Mouse (Mus musculus) CD4-positive, CD25-positive, alpha-beta regulatory T cell, adult 4 months (primary cell): Measurements from ENCODE around the gene Vstm2b. TPM values are rescaled to one million over a fixed set of nuclear protein-coding genes. Genes with fewer than 3 reads are reported as not detected.

Experiments used
- ATAC-seq: one replicate; pipeline ENCODE4 v1.8.0; 2017
- polyA plus RNA-seq, 2 experiments: library from polyadenylated mRNA; unstranded; fragments of 100-300 nt; shearing (Covaris generic); gene quantifications; one replicate each; pipeline ENCODE4 v1.2.1; 2017

Gene Vstm2b
- not detected for polyA plus RNA-seq

DNA sequence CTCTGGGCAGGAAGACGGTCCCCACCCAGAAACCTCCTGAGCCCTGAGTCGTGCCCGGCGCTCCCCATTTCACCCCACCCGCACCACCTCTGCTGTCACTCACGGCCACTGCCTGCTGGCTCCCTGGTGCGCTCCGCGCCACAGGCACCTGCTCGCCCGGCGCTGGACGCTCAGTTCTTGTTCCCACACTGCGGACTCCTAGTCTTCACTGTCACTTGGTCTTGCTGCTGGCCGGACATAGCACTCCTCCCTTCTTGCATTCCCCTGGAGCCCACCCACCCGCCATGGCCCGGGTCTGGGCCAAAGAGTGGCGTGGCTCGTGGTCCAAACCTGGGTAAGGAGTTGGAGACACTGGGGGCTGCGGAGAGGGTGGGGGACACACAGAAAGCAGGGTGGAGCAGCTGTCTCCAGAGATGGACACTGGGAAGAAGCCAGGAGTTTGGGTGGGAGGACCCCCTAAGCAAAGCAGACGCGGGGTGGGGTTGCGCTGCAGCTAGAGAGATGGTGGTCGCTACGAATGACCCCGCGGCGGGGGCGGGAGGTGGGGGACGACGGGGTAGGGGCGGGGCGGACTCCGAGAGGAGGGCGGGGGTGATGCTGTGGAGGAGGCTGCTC is at the start of gene Vstm2b:
TSS of gene Vstm2b (plus strand) at position 233 of the 615 bp plus-strand sequence.
- ATAC-seq: no peak

- ATAC-seq: no peak
Measured at GRCm38 (mm10) chr7:40856088-40856625, 42.0 kb upstream of the Vstm2b start.

DNA sequence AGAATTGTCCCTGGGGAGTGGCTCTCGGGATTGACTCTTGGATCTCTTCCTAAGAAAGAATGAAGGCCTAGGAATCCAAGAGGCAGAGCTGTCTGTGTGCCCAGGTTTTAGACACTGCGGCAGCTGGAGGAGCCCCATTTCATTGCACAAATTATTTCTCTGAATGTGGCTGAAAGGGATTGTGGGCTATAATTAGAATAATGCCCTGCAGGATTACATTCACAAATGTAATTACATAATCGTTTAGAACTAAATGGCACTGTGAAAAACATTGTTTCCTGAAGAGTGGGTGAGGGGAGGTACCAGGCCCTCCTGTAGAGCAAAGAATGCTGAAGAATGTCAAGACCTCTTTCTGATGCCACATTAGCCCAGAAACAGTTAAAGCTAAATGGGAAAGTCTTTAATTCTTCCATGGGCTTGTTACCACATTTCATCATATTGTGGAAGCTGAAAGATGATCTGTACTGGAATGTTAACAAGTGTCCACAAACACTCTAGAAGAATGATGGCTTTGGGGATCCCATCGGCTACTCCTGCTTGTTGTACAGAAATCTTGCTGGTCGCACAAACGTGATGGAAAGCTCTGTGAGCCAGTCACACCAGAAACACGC is 24.6 kb upstream of the Vstm2b start:
- no peak for ATAC-seq

DNA sequence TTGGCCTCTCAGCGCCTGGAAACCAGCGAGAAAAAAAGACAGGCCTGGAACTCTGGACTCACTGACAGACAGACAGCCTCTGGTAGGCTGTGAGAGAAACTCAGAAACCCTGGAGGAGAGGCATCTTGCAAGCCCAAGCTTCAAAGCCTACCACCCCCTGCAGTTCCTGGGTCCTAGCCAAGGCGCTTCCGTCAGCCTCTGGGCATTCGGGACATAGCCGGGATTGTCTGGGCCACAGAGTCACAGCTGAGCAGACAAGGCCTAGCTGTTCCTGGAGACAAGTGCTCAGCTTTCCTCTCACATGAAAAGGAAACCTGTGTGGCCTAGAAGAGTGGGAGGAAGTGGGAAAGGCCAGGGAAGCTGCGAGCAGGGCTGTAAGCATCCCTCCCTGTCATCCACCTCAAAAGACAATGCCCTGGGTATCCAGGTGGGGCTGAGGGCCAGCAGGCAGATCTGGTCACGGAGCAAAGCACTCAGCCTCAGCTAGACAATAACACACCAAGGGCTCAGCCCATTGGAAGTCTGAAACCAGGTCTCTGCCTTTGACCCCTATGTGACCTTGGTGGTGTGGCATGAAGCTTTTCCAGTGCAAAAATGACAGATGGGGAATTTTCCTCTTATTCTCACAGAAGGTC is 13.2 kb upstream of the Vstm2b start:
- ATAC-seq: no peak

DNA sequence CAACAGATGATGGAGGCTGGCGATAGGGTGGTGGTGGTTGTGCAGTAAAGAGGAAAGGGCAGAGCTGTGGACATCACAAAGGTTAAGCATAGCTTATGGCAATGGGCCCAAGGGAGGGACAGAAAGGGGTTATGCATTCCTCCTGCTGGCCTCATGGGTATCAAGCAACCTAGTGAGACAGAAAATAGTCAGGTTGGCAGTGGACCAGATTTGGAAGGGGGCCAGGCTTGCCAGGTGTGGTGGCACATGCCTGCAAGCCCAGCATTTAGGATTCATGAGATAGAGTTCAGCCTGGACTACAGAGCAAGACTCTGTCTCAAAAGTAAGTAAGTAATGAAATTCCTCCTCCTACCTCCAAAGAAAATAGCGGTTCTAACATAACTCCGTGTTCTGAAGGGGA is 9.8 kb upstream of the Vstm2b start:
- no peak for ATAC-seq

DNA sequence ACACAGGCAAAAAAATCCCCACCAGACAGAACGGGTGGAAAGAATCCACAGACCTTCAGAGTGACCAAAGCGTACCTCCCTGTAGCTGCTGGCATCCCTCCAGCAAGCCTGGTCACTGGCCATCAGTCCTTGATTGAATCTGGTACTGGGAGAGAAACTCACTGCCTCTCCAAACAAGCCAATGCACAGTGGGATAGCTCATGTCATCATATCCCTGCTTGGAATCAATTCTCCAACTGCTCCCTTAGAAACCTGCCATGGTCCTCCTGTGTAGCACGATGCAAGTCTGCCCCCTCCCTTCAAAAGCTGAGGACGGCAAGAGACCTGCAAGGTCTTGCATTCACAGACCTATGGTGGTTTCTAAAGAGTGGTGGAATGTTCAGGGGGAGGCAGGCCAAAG is 1.2 kb upstream of the Vstm2b start:
- ATAC-seq: no peak

GRCm38 (mm10) chr7:40898711-40899375 is 715 bp downstream of the Vstm2b start:
- no peak for ATAC-seq

DNA sequence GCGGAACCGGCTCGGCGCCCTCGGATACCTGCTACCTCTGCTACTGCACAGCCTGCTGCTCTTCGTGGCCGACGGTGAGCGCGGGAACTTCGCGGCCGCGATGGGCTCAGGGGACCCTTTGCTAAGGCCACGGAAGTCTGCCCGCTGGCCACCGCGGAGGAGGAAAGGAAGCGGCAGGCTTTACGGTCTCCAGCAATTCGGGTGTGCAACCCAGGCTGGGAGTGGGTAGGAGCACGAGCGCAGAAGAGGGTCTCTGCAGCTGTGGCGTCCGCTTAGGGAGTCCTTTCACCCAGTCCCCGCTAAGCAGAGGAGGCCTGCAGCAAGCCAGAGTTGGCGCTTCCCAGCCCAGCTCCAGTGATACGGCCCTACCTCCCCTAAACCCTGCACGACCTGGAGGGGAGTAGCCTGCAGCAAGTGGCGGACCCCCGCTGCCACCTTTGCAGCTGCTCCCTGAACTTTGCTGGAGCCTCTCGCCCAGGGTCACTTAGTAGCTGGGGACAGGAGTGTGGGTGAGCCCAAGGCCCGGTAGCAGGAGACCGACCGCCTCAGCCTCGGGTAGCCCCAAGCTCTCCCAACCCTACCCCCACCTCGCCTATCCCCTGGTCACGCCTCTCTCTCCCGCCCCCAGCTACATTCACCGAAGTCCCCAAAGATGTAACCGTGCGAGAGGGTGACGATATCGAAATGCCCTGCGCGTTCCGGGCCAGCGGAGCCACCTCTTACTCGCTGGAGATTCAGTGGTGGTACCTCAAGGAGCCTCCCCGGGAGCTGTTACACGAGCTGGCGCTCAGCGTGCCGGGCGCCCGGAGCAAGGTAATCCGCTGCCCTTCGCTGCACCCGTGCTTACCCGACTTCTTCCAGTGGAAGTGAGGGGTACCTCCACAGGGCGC is 1.5 kb downstream of the Vstm2b start:
- ATAC-seq: no peak

GRCm38 (mm10) chr7:40901201-40901600 is 3.1 kb downstream of the Vstm2b start:
- no peak for ATAC-seq

GRCm38 (mm10) chr7:40902506-40902905 is 4.4 kb downstream of the Vstm2b start:
- ATAC-seq: no peak

DNA sequence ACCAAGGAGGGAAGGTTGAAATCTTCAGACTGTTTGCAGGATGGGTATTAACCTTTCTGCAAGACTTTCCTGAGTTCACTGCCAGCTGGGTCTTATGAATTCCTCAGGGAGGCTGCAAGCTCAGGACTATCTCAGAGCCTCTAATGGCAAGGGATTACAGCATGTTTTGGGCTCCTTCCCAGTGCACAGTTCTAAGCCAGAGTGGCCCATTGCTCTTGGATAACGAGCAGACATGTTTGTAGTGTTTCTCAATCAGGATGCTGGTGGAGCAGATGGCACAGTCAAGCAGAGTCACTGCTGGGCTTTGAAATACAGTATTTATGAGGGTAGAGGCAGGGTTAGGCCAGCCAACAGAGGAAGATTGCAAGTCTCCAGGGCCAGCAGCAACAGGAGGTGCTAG is 8.4 kb downstream of the Vstm2b start:
- no peak for ATAC-seq

DNA sequence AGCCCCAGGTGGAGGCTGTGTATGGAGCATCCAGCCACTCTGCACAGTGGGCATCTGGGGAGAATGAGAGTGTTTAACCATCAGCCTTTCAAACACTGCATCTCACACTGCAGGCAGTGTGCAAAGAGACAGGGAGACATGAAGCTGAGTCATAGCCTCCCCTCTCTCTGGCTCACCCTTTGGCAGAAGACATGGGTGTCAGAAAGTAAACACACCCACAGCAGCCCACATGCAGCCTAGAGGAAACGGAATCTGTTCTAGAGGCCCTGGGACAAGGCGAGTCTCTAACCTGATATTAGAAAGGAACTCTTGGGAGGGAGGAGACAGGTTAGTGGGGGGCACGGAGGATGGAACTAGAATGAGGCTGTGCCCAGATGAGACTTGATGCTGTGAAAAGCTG is 18.6 kb downstream of the Vstm2b start:
- no peak for ATAC-seq

DNA sequence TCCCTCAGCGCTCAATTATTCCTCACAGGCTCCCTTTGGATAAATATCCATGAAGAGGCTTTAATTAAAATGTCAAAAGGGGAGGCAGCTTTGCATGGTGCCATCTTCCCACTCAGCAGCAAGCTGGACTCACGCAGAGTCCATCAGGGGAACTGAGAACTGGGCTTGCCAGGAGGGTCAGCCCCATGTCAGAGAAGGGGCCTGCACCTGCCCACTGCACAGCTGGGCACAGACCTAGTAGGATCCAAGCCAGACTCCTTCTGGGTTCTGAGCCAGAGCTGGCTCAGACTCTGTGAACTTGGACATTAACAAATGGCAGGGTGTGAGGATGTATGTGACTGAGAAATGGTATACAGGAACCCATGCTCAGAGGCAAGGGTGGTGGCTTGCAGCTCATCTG is 22.0 kb downstream of the Vstm2b start:
- ATAC-seq: no peak

- no peak for ATAC-seq
Measured at GRCm38 (mm10) chr7:40921281-40921680, 23.2 kb downstream of the Vstm2b start.

DNA sequence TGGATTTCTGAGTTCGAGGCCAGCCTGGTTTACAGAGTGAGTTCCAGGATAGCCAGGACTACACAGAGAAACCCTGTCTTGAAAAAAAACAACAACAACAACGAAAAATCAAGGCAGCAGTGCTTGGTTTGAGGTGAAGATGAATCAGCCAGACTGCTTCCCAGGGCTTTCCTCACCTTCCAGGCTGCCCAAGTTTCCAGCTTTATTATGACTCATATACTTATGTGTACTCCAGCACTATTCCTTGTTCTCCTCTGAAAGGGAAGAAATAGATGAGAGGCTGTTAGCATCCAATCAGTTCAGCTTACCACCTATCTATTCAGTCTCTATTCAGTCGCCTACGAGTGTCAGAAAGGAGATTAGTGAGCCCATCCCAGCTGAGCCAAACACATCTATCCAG is 24.7 kb downstream of the Vstm2b start:
- ATAC-seq: no peak

GRCm38 (mm10) chr7:40928391-40928790 is 30.3 kb downstream of the Vstm2b start:
- ATAC-seq: no peak

DNA sequence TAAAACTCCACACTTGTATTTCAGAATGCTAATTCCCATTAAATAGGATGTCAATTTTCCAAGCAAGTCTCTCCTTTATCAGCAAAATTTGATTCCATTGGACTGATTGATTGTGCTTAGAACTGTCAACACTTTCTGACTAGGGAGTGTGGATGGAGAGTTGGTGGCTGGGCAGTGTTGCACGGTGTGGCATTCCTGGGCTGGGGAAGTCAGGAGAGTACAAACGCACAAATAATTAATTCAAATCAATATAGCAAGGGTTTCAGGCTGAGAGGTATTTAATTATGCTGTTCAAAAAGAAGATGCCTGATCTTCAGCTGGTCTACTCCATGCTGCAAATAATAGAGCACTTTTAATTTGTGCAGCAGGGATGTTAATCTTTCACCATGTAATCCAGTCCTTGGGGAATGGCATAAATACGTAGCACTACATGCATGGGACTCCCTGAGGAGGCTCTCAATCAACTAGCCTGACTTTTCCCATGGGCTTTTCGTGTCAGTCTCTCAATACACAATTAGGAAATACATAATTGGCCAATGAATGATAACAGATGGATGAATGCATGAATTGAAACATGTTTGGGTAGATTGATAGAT is 38.6 kb downstream of the Vstm2b start:
- no peak for ATAC-seq

DNA sequence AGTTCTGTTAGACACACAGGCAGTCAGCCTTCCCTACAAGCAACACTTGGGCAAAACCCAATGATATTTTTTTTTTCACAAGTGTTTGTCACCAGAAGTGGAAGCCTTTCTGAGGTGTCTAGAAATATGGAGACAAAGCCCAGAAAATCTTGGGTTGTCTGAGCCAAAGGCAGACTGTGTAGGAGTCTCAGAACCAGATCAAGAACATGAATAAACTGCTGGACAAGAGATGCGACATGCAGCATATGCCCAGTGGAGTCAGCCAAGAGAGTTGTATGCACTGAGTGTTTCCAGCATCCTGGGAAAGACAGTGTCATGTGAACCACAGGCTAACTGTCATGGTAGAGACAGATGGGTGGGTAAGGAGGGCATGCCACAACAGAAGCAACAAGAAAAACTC is 41.2 kb downstream of the Vstm2b start:
- ATAC-seq: no peak

DNA sequence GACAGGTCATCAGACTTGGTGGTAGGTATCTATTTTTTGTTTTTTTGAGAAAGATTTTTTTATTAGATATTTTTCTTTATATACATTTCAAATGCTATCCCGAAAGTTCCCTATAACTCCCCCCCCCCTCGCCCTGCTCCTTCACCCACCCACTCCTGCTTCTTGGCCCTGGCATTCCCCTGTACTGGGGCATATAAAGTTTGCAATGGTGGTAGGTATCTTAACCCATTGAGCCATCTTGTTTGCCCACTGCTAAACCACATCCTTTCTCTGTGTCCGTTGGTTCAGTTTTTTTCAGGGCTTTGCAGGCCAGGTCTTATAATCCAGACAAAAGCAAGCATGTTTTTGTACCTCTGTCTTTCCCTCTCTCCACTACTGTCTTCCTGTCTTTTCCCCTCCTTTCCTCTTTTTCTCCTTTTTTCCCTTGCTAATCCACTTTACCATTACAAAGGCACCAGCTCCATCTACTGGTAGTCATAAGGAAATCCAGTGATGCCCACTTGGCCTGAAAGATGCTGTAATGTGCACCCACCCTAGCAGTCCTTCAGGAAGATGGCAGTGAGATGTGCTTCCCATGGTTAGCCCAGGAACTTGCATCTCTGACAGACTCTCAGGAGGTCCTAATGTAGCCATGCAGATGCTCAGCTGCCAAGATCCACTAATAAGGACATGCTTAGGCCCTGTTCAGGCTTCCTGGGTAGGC is 44.3 kb downstream of the Vstm2b start:
- no peak for ATAC-seq
